Mouse (Mus musculus) limb, embryonic 14.5 days (tissue): ENCODE data around the gene Uxt. TPM values are rescaled to one million over a fixed set of nuclear protein-coding genes. Genes with fewer than 3 reads are reported as not detected.

ENCODE experiments used
- ATAC-seq: fragments of 200-750 bp; cut with Nextera tagmentation; 2 replicates; pipeline ENCODE4 v1.8.0; 2017; ENCODE audit warnings: low read depth, moderate number of reproducible peaks, moderate TSS enrichment; ENCODE audit not compliant: low FRiP score
- DNase-seq: peaks from one replicate; pipeline ENCODE4 v3.0.0-alpha.2; 2015; ENCODE audit warnings: low spot score
- H3K27ac ChIP-seq: fragments of 300-500 bp; sonication (generic); replicated peaks from 2 replicates; pipeline ENCODE4 v1.5.1; 2014; ENCODE audit warnings: low read depth, mild to moderate bottlenecking, low read length, moderate library complexity, mixed read lengths
- H3K27me3 ChIP-seq: fragments of 300-500 bp; sonication (generic); 2 replicates; pipeline ENCODE4 v1.6.1; 2014; ENCODE audit warnings: low read length, mixed read lengths; ENCODE audit not compliant: control insufficient read depth, insufficient read depth
- H3K36me3 ChIP-seq: fragments of 300-500 bp; sonication (generic); 2 replicates; pipeline ENCODE4 v1.6.1; 2014; ENCODE audit warnings: mild to moderate bottlenecking, low read length, moderate library complexity, mixed read lengths; ENCODE audit not compliant: control insufficient read depth, insufficient read depth
- H3K4me1 ChIP-seq: fragments of 300-500 bp; sonication (generic); 2 replicates; pipeline ENCODE4 v1.6.1; 2014; ENCODE audit warnings: antibody characterized with exemption, low read length, mixed read lengths; ENCODE audit not compliant: control insufficient read depth, insufficient read depth
- H3K4me2 ChIP-seq: fragments of 300-500 bp; sonication (generic); replicated peaks from 2 replicates; pipeline ENCODE4 v1.6.1; 2014; ENCODE audit warnings: low read depth, mild to moderate bottlenecking, low read length, moderate library complexity; ENCODE audit not compliant: severe bottlenecking
- H3K4me3 ChIP-seq: fragments of 300-500 bp; sonication (generic); replicated peaks from 2 replicates; pipeline ENCODE4 v1.5.1; 2014; ENCODE audit warnings: low read length
- H3K9ac ChIP-seq: fragments of 300-500 bp; sonication (generic); 2 replicates; pipeline ENCODE4 v1.6.1; 2014; ENCODE audit warnings: mild to moderate bottlenecking, low read depth, low read length, moderate library complexity; ENCODE audit not compliant: severe bottlenecking
- H3K9me3 ChIP-seq: fragments of 300-500 bp; sonication (generic); 2 replicates; pipeline ENCODE4 v1.6.1; 2016; ENCODE audit warnings: low read length; ENCODE audit not compliant: control insufficient read depth
- POLR2A ChIP-seq: fragments of 200-500 bp; IDR thresholded peaks from 2 replicates; pipeline ENCODE4 v1.8.0; 2012; ENCODE audit warnings: inconsistent platforms, mild to moderate bottlenecking, moderate library complexity, borderline replicate concordance; ENCODE audit not compliant: insufficient read depth, insufficient read length; ENCODE audit errors: extremely low read depth
- whole genome bisulfite sequencing: fragments of 180-500 bp; shearing (Covaris S2); extraction: QIAGEN DNeasy Blood & Tissue Kit; methylation state at CpG from one replicate; pipeline ENCODE4 v1.1.7; 2014; 5-methylcytosine and 5-hydroxymethylcytosine counted together
- polyA plus RNA-seq, 2 experiments: library from polyadenylated mRNA; depleted of rRNA in 1 of 2; stranded (reverse) in 1 of 2; unstranded in 1 of 2; fragments of >200 nt; fragmentation: Nextera tagmentation in 1 of 2; extraction: Ambion mirVana in 1 of 2; gene quantifications; 2 replicates each; pipeline versions ENCODE4 v1.2.1 to v1.2.3; 2012 to 2014

Uxt gene
- 17.5 and 21.7 TPM in 2 replicates for polyA plus RNA-seq (2012; rRNA removed)
- 49.3 and 53.4 TPM in 2 replicates for polyA plus RNA-seq (2014; fragmentation: Nextera tagmentation; extraction: Ambion mirVana)

DNA sequence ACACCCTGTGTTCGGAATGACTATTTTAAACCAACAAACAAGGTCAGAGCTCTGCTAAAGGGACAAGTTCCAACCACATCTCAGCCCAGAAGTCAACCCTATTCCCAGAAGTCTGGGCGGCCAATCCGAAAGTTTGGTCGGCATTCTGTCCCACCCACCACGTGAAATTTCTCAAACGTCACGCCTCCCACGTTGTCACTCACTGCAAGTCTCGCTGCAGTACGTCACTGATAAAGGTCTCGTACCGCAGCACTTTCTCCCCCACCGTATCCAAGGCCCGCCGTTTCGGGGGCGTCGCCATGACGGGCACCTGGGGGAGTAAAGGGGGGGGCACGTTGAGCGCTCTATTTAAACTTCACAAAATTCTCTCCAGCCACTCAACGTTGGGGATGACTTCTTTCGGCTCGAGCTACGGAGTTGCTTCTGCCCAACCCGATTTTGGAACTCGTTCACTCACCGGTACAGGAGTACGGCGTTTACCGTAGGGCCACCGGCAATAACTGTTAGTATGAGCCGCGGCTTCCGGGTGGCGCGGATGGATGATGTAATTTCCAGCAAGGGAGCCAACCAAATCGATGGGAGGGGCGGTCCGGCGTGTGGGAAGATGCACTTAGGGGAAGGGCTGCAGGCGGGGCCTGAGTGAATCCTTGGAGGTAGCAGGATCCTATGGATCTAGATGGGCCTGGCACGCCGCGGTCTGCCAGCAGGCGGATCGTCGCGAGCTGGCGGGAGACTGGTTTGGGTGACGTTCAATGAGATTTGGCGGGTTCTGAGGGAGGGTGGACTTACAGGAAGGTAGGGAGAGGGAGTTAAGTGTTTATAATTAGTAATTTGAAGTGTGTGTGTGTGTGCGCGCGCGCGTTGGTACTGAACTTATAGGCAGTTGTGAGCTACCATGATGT, at the start of gene Uxt:
Uxt (minus strand) TSS at position 541 of the 902 bp plus-strand sequence.
- ATAC-seq = peak; percentile 95
- peak within 1 kb of the TSS; percentile 49 for H3K4me3 ChIP-seq
- H3K9ac ChIP-seq = peak within 1 kb of the TSS; percentile 40; the same call in 1 of the 2 replicates
- peak within 1 kb of the TSS; percentile 80 for H3K27ac ChIP-seq
- H3K4me1 ChIP-seq = no peaks in the 10 kb centered on the region
- H3K36me3 ChIP-seq = no peaks in the 10 kb centered on the region; the same call in 1 of the 2 replicates
- H3K9me3 ChIP-seq = no peaks in the 10 kb centered on the region
- 25% methylated on average over 57 of the region's 57 CpGs for WGBS
- H3K27me3 ChIP-seq = no peaks in the 10 kb centered on the region
- DNase-seq = peak; percentile 87
- H3K4me2 ChIP-seq = peak within 1 kb of the TSS; percentile 45
- TF ChIP-seq POLR2A = 0 out of 2 replicates have a peak, but pooled peaks have one; percentile 36

DNA sequence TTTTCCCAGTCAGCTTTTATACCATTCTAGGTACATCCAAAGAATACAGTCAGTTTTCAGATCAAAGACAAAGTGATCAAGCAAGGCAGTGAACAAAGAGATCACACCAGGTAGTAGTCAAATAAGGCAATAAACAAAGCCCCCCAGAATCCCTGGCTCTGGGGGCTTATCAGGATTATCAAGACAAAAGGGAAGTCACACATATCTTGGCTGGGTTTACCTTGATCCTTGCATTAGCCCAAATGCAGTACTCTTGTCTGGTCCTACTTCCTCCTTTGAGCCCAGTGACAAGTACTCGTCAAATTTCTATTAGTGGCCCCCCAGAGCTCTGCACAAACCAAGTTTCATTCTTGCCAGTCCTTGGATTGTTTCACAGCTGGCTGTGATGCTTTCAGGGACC, 19.1 kb upstream of the Uxt start:
- TF ChIP-seq POLR2A = no peak
- H3K27me3 ChIP-seq = no peaks in the 10 kb centered on the region
- H3K4me1 ChIP-seq = no peaks in the 10 kb centered on the region
- no peak overlapping the region for H3K9ac ChIP-seq
- WGBS = 72% methylated on average over 1 of the region's 1 CpGs
- DNase-seq (no peak), ATAC-seq (no peak)
- H3K4me2 ChIP-seq = no peak overlapping the region
- H3K36me3 ChIP-seq = 0 out of 2 replicates have a peak, but pooled peaks cover under 1% of the 10 kb centered on the region
- no peak overlapping the region for H3K27ac ChIP-seq
- H3K9me3 ChIP-seq = no peaks in the 10 kb centered on the region
- H3K4me3 ChIP-seq = no peak overlapping the region

GRCm38 (mm10) chrX:20950191-20950880, 11.5 kb downstream of the Uxt start, which contains the start of gene Elk1:
Elk1 (minus strand) TSS chrX:20950608.
- WGBS = 26% methylated on average over 21 of the region's 30 CpGs
- Histone ChIP-seq H3K4me3 (peak within 1 kb of the TSS; percentile 60), H3K4me2 (peak within 1 kb of the TSS; percentile 49), H3K4me1 (no peaks in the 10 kb centered on the region), H3K9me3 (no peaks in the 10 kb centered on the region), H3K36me3 (no peaks in the 10 kb centered on the region), H3K27me3 (no peaks in the 10 kb centered on the region), H3K9ac (peak within 1 kb of the TSS; percentile 63), H3K27ac (no peak within 1 kb of the TSS)
- ATAC-seq (peak; percentile 97), DNase-seq (peak; percentile 87)
- no peak for TF ChIP-seq POLR2A

DNA sequence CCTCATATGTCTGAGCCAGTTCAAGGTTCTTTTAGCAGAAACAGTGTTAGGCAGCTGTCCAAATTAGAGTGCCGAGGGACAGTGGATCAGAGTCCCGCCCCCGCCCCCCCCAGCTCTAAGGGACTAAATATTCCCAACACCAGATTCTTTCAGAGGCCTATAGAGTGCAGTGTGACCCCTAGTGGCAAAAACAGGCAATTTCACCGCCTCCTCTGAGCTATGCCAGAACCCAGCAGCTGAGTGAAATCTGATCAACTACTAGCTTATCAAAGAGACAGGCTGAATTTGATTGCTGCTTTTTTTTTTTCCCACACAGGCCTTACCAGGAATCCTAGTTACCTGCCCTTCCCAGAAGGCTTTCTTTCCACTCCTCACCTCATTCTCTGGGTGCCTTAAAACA, 15.8 kb downstream of the Uxt start:
- H3K27ac ChIP-seq = no peak overlapping the region
- 5% methylated on average over 4 of the region's 4 CpGs for WGBS
- no peaks in the 10 kb centered on the region for H3K36me3 ChIP-seq
- H3K4me1 ChIP-seq = no peaks in the 10 kb centered on the region
- H3K4me3 ChIP-seq = no peak overlapping the region
- no peak overlapping the region for H3K9ac ChIP-seq
- H3K4me2 ChIP-seq = no peak overlapping the region
- no peaks in the 10 kb centered on the region for H3K9me3 ChIP-seq
- ATAC-seq = no peak
- H3K27me3 ChIP-seq = no peaks in the 10 kb centered on the region
- no peak for TF ChIP-seq POLR2A
- DNase-seq = peak; percentile 54

DNA sequence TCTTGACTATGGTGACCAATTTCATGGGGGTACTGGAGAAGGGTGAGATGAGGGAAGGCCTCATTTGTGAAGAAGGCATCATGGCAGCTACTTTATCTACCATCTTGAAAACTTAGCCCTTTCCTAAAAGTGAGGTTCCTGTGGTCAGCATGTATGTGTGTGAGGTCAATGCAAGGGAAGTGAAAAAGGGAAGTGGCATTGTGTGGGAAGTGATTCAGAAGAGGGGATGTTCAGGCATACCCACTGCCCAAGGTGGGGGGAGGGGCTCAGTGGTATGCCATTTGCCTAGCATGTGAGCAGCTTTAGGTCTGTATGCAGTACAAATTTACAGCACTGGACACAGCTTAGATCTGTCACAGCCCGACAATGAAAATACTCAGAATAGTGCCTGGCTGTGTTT, 29.9 kb downstream of the Uxt start:
- TF ChIP-seq POLR2A = no peak
- 67% methylated on average over 1 of the region's 1 CpGs for WGBS
- H3K27ac ChIP-seq = no peak overlapping the region
- no peaks in the 10 kb centered on the region for H3K27me3 ChIP-seq
- no peaks in the 10 kb centered on the region for H3K9me3 ChIP-seq
- H3K4me3 ChIP-seq = no peak overlapping the region
- DNase-seq (no peak), ATAC-seq (no peak)
- no peaks in the 10 kb centered on the region for H3K4me1 ChIP-seq
- H3K4me2 ChIP-seq = no peak overlapping the region
- H3K9ac ChIP-seq = no peak overlapping the region
- H3K36me3 ChIP-seq = peaks cover 16% of the 10 kb centered on the region
